Mouse (Mus musculus): ENCODE results near the gene Oaz2. TPM values are rescaled to one million over a fixed set of nuclear protein-coding genes. Genes with fewer than 3 reads are reported as not detected.

Gene Oaz2
- 384 and 407 TPM in 2 replicates for polyA plus RNA-seq (2015; fragmentation: Nextera tagmentation; extraction: Ambion mirVana)

- Histone ChIP-seq H3K36me3 (ENCODE audit: control insufficient read depth, insufficient read depth, low read length) (no peaks in the 10 kb centered on the region), H3K27ac (ENCODE audit: low read length) (no peak within 1 kb of the TSS), H3K27me3 (ENCODE audit: control insufficient read depth, insufficient read depth, low read depth, low read length) (no peaks in the 10 kb centered on the region), H3K9me3 (replicated peaks; ENCODE audit: control insufficient read depth, low read length, poor library complexity, severe bottlenecking) (no peaks in the 10 kb centered on the region), H3K4me2 (ENCODE audit: low read length) (no peak within 1 kb of the TSS), H3K4me3 (ENCODE audit: low read depth, low read length) (no peak within 1 kb of the TSS), H3K4me1 (ENCODE audit: control insufficient read depth, insufficient read depth, low read length) (no peaks in the 10 kb centered on the region), H3K9ac (ENCODE audit: low read depth, low read length) (no peak within 1 kb of the TSS)
- ATAC-seq: no peak
- WGBS: 95% methylated on average over 8 of the region's 8 CpGs
Observed at GRCm38 (mm10) chr9:65667701-65668100, at the start of gene Oaz2. Gene Oaz2 (plus strand): TSS chr9:65668001.

GRCm38 (mm10) chr9:65619311-65619710 lies 48.5 kb upstream of the Oaz2 start:
- H3K9me3 ChIP-seq (replicated peaks; ENCODE audit: control insufficient read depth, low read length, poor library complexity, severe bottlenecking): no peaks in the 10 kb centered on the region
- no peak overlapping the region for H3K27ac ChIP-seq (ENCODE audit: low read length)
- no peak for ATAC-seq
- no peak overlapping the region for H3K4me3 ChIP-seq (ENCODE audit: low read depth, low read length)
- H3K4me1 ChIP-seq (ENCODE audit: control insufficient read depth, insufficient read depth, low read length): no peaks in the 10 kb centered on the region
- no peak overlapping the region for H3K9ac ChIP-seq (ENCODE audit: low read depth, low read length)
- no peaks in the 10 kb centered on the region for H3K27me3 ChIP-seq (ENCODE audit: control insufficient read depth, insufficient read depth, low read depth, low read length)
- H3K36me3 ChIP-seq (ENCODE audit: control insufficient read depth, insufficient read depth, low read length): no peaks in the 10 kb centered on the region
- H3K4me2 ChIP-seq (ENCODE audit: low read length): no peak overlapping the region
- 61% methylated on average over 3 of the region's 3 CpGs for WGBS

GRCm38 (mm10) chr9:65621196-65621595 lies 46.6 kb upstream of the Oaz2 start:
- WGBS: 84% methylated on average over 4 of the region's 4 CpGs
- Histone ChIP-seq H3K9me3 (replicated peaks; ENCODE audit: control insufficient read depth, low read length, poor library complexity, severe bottlenecking) (no peaks in the 10 kb centered on the region), H3K4me2 (ENCODE audit: low read length) (no peak overlapping the region), H3K36me3 (ENCODE audit: control insufficient read depth, insufficient read depth, low read length) (no peaks in the 10 kb centered on the region), H3K4me1 (ENCODE audit: control insufficient read depth, insufficient read depth, low read length) (no peaks in the 10 kb centered on the region), H3K27ac (ENCODE audit: low read length) (no peak overlapping the region), H3K9ac (ENCODE audit: low read depth, low read length) (no peak overlapping the region), H3K27me3 (ENCODE audit: control insufficient read depth, insufficient read depth, low read depth, low read length) (no peaks in the 10 kb centered on the region), H3K4me3 (ENCODE audit: low read depth, low read length) (no peak overlapping the region)
- ATAC-seq: no peak

- WGBS: 85% methylated on average over 2 of the region's 2 CpGs
- H3K9me3 ChIP-seq (replicated peaks; ENCODE audit: control insufficient read depth, low read length, poor library complexity, severe bottlenecking): no peaks in the 10 kb centered on the region
- no peaks in the 10 kb centered on the region for H3K36me3 ChIP-seq (ENCODE audit: control insufficient read depth, insufficient read depth, low read length)
- ATAC-seq: no peak
- no peak overlapping the region for H3K4me3 ChIP-seq (ENCODE audit: low read depth, low read length)
- H3K4me2 ChIP-seq (ENCODE audit: low read length): no peak overlapping the region
- no peaks in the 10 kb centered on the region for H3K4me1 ChIP-seq (ENCODE audit: control insufficient read depth, insufficient read depth, low read length)
- no peaks in the 10 kb centered on the region for H3K27me3 ChIP-seq (ENCODE audit: control insufficient read depth, insufficient read depth, low read depth, low read length)
- H3K27ac ChIP-seq (ENCODE audit: low read length): no peak overlapping the region
- H3K9ac ChIP-seq (ENCODE audit: low read depth, low read length): no peak overlapping the region
Observed at GRCm38 (mm10) chr9:65621666-65622065, 46.1 kb upstream of the Oaz2 start.

- 95% methylated on average over 5 of the region's 5 CpGs for WGBS
- peaks cover 8% of the 10 kb centered on the region for H3K27me3 ChIP-seq (ENCODE audit: control insufficient read depth, insufficient read depth, low read depth, low read length)
- H3K4me3 ChIP-seq (ENCODE audit: low read depth, low read length): no peak overlapping the region
- no peaks in the 10 kb centered on the region for H3K4me1 ChIP-seq (ENCODE audit: control insufficient read depth, insufficient read depth, low read length)
- no peaks in the 10 kb centered on the region for H3K9me3 ChIP-seq (replicated peaks; ENCODE audit: control insufficient read depth, low read length, poor library complexity, severe bottlenecking)
- no peak overlapping the region for H3K9ac ChIP-seq (ENCODE audit: low read depth, low read length)
- no peak for ATAC-seq
- no peaks in the 10 kb centered on the region for H3K36me3 ChIP-seq (ENCODE audit: control insufficient read depth, insufficient read depth, low read length)
- no peak overlapping the region for H3K27ac ChIP-seq (ENCODE audit: low read length)
- no peak overlapping the region for H3K4me2 ChIP-seq (ENCODE audit: low read length)
Observed at GRCm38 (mm10) chr9:65622826-65623225, 45.0 kb upstream of the Oaz2 start.

- no peaks in the 10 kb centered on the region for H3K36me3 ChIP-seq (ENCODE audit: control insufficient read depth, insufficient read depth, low read length)
- no peak overlapping the region for H3K4me2 ChIP-seq (ENCODE audit: low read length)
- no peaks in the 10 kb centered on the region for H3K9me3 ChIP-seq (replicated peaks; ENCODE audit: control insufficient read depth, low read length, poor library complexity, severe bottlenecking)
- peaks cover 4% of the 10 kb centered on the region for H3K4me1 ChIP-seq (ENCODE audit: control insufficient read depth, insufficient read depth, low read length)
- H3K9ac ChIP-seq (ENCODE audit: low read depth, low read length): no peak overlapping the region
- ATAC-seq: no peak
- 71% methylated on average over 2 of the region's 2 CpGs for WGBS
- H3K27ac ChIP-seq (ENCODE audit: low read length): no peak overlapping the region
- no peak overlapping the region for H3K4me3 ChIP-seq (ENCODE audit: low read depth, low read length)
- H3K27me3 ChIP-seq (ENCODE audit: control insufficient read depth, insufficient read depth, low read depth, low read length): peaks cover 14% of the 10 kb centered on the region
Observed at GRCm38 (mm10) chr9:65624266-65624665, 43.5 kb upstream of the Oaz2 start.

GRCm38 (mm10) chr9:65629025-65629766 lies 38.6 kb upstream of the Oaz2 start, which contains the start of gene Rbpms2:
Gene Rbpms2 (plus strand): TSS chr9:65629648.
- Histone ChIP-seq H3K27ac (ENCODE audit: low read length) (no peak within 1 kb of the TSS), H3K9me3 (replicated peaks; ENCODE audit: control insufficient read depth, low read length, poor library complexity, severe bottlenecking) (no peaks in the 10 kb centered on the region; the same call in 1 of the 2 replicates), H3K27me3 (ENCODE audit: control insufficient read depth, insufficient read depth, low read depth, low read length) (peaks cover 38% of the 10 kb centered on the region), H3K4me3 (ENCODE audit: low read depth, low read length) (peak within 1 kb of the TSS; percentile 62), H3K4me2 (ENCODE audit: low read length) (peak within 1 kb of the TSS; percentile 94), H3K36me3 (ENCODE audit: control insufficient read depth, insufficient read depth, low read length) (no peaks in the 10 kb centered on the region), H3K9ac (ENCODE audit: low read depth, low read length) (peak within 1 kb of the TSS; percentile 48), H3K4me1 (ENCODE audit: control insufficient read depth, insufficient read depth, low read length) (peaks cover 14% of the 10 kb centered on the region)
- ATAC-seq: no peak
- WGBS: 2% methylated on average over 36 of the region's 40 CpGs

- Histone ChIP-seq H3K4me2 (ENCODE audit: low read length) (peak overlapping the region; percentile 94), H3K27me3 (ENCODE audit: control insufficient read depth, insufficient read depth, low read depth, low read length) (peaks cover 38% of the 10 kb centered on the region), H3K36me3 (ENCODE audit: control insufficient read depth, insufficient read depth, low read length) (no peaks in the 10 kb centered on the region), H3K27ac (ENCODE audit: low read length) (no peak overlapping the region), H3K9ac (ENCODE audit: low read depth, low read length) (peak overlapping the region; percentile 48), H3K4me3 (ENCODE audit: low read depth, low read length) (peak overlapping the region; percentile 62), H3K9me3 (replicated peaks; ENCODE audit: control insufficient read depth, low read length, poor library complexity, severe bottlenecking) (no peaks in the 10 kb centered on the region; the same call in 1 of the 2 replicates), H3K4me1 (ENCODE audit: control insufficient read depth, insufficient read depth, low read length) (peaks cover 14% of the 10 kb centered on the region)
- ATAC-seq: peak; percentile 81
- under 1% methylated on average over 54 of the region's 83 CpGs for WGBS
Observed at GRCm38 (mm10) chr9:65629767-65630630, 37.8 kb upstream of the Oaz2 start.

All from midbrain, embryonic 16.5 days (tissue).